Mouse (Mus musculus): ENCODE data around the gene Swt1.
"Not testable (repeated sequence)": the region's sequence is repeated elsewhere in the genome, so short reads cannot be mapped to it uniquely, and the experiment has no call there.

GRCm38 (mm10) chr1:151472386-151472785 is 44.1 kb upstream of the Swt1 start:
- not testable (repeated sequence) for TF ChIP-seq GATA1, TAL1 (IDR thresholded peaks at IDR 0.05; ENCODE audit: low read length)

Measured in erythroblast, embryonic 14.5 days (primary cell).